Mouse (Mus musculus) brown adipose tissue, adult 24 weeks (tissue): Measurements from ENCODE around the gene Mrpl20. TPM values are rescaled to one million over a fixed set of nuclear protein-coding genes. Genes with fewer than 3 reads are reported as not detected.
A peak's percentile ranks its signal among the peaks of the same experiment; 100 is the strongest.

Experiments
- H3K27ac ChIP-seq: fragments of 200-500 bp; replicated peaks from 2 replicates; pipeline ENCODE4 v1.5.1; 2012; ENCODE audit warnings: low read depth, mild to moderate bottlenecking, low read length
- H3K4me1 ChIP-seq: fragments of 200-500 bp; 2 replicates; pipeline ENCODE4 v1.6.1; 2012; ENCODE audit warnings: low read length, mixed read lengths; ENCODE audit not compliant: control insufficient read depth, insufficient read depth, insufficient read length
- H3K4me3 ChIP-seq: fragments of 200-500 bp; 2 replicates; pipeline ENCODE4 v1.5.1; 2012; ENCODE audit warnings: low read depth, mild to moderate bottlenecking, low read length, moderate library complexity; ENCODE audit not compliant: insufficient read depth
- polyA plus RNA-seq: library from polyadenylated mRNA; stranded (reverse); fragments of >200 nt; gene quantifications from 2 replicates; pipeline ENCODE4 v1.2.4, GENCODE M21; 2012; ENCODE audit not compliant: missing spikeins, insufficient read depth, insufficient read length

Gene Mrpl20
- polyA plus RNA-seq, 1 experiment = 416 TPM

- H3K27ac ChIP-seq = no peak overlapping the region
- H3K4me1 ChIP-seq = no peaks in the 10 kb centered on the region
- H3K4me3 ChIP-seq = no peak overlapping the region
Measured at GRCm38 (mm10) chr4:155791240-155791933, 11.3 kb upstream of the Mrpl20 start.

- H3K4me1 ChIP-seq = no peaks in the 10 kb centered on the region
Measured at GRCm38 (mm10) chr4:155793730-155794129, 8.9 kb upstream of the Mrpl20 start.

DNA sequence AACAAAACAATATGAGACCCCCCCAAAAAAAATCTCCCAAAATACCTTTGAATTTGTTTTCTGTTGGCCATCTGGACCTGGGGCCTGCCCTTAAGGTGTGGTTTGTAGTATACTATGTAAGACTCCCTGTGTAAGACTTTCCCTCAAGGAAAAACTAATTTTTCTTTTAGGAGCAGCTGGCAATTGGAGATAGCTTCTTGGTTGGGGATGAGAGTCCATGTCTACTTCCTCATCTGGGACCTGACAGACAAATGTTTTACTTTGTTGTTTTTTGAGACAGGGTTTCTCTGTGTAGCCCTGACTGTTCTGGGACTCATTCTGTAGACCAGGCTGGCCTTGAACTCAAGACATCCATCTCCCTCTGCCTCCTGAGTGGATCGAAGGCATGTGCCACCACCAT lies 603 bp upstream of the Mrpl20 start:
- 0 out of 2 replicates have a peak, but pooled peaks cover 2% of the 10 kb centered on the region for H3K4me1 ChIP-seq
- H3K27ac ChIP-seq = no peak overlapping the region
- H3K4me3 ChIP-seq = no peak overlapping the region

More at GRCm38 (mm10) chr4:155793730-155794129, 8.9 kb upstream of the Mrpl20 start:
- Histone ChIP-seq H3K27ac (no peak overlapping the region), H3K4me3 (no peak overlapping the region)

DNA sequence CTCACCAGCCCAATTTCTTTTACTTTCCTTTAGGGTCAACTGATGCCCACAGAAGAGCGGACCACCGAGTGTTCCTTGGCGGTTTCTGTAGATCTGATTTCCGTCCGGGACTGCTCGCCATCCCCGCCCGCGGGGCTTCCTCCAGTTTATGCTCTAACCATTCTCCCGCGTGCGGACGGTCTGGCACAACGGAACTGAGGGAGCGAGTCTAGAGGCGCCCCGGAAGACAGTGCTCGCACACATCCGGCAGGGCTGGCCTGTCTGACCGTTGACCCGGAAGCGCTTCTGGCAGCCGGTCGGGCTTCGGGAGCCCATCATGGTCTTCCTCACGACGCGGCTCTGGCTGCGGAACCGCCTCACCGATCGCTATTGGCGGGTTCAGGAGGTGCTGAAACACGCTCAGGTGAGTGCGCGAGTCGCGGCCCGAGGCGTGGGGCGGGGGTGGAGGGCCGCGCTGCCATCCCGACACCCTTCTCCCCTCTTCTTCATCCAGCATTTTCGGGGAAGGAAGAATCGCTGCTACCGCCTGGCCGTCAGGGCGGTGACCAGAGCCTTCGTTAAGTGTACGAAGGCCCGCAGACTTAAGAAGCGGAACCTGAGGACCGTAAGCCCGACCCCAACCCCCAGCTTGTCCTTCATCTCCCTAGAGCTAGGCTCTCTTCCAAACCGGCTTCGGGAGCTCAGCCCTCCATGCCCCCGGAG lies 813 bp downstream of the Mrpl20 start:
- Histone ChIP-seq H3K4me3 (peak overlapping the region; percentile 96), H3K4me1 (0 out of 2 replicates have a peak, but pooled peaks cover 2% of the 10 kb centered on the region)

GRCm38 (mm10) chr4:155807841-155808240 lies 5.2 kb downstream of the Mrpl20 start:
- no peak overlapping the region for H3K4me3 ChIP-seq
- 0 out of 2 replicates have a peak, but pooled peaks cover under 1% of the 10 kb centered on the region for H3K4me1 ChIP-seq
- H3K27ac ChIP-seq = no peak overlapping the region

More for the DNA sequence above, 813 bp downstream of the Mrpl20 start:
- H3K27ac ChIP-seq = peak overlapping the region; percentile 77

- peaks cover 8% of the 10 kb centered on the region; the same call in 1 of the 2 replicates for H3K4me1 ChIP-seq
- H3K27ac ChIP-seq = peak within 1 kb of the TSS; percentile 99
- peak within 1 kb of the TSS; percentile 95 for H3K4me3 ChIP-seq
Measured at GRCm38 (mm10) chr4:155811929-155812664, 9.4 kb downstream of the Mrpl20 start, which contains the start of gene Ccnl2. Gene Ccnl2 (plus strand): TSS chr4:155812489.

DNA sequence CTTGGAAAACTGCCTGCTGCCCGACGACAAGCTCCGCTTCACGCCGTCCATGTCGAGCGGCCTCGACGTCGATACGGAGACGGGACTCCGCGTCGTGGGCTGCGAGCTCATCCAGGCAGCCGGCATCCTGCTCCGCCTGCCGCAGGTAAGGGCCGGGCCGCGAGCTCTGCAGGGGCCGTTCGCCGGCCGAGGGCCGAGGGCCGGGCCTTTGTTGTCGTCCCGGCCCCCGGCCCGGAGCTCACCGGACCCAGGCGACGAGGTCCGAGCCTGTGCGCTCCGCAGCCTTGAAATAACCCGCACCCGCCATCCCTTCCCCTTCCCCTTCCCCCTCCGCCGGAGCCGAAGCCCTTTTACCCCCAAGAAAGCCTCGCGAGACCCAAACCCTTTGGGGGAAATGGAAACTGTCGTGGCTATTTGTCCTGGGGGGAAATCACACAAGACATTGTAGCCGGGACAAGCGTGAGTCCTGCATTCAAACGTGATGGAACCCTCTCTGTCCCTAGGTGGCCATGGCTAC lies 10.0 kb downstream of the Mrpl20 start:
- H3K4me1 ChIP-seq = peaks cover 8% of the 10 kb centered on the region; the same call in 1 of the 2 replicates
- peak overlapping the region; percentile 95 for H3K4me3 ChIP-seq
- H3K27ac ChIP-seq = peak overlapping the region; percentile 90

DNA sequence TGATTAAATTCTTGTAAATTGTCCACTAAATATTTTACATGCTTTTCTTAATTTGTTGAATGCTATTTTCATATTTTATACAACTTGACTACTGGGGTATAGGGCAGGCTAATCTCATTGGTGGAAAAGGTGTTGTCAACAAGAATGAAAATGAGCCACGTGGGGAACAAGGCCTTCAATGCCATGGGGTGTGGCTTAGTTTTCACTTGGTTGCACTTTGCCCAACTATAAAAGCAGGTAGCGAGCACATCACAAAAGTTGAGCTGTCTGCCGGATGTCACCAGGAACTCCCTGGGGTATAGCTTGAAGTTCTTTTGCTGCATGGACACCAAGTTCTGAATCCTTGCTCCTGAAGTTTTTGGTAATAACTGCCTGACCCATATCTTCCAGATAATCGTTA lies 14.9 kb downstream of the Mrpl20 start:
- Histone ChIP-seq H3K27ac (no peak overlapping the region), H3K4me3 (no peak overlapping the region)

GRCm38 (mm10) chr4:155821025-155821424 lies 18.3 kb downstream of the Mrpl20 start:
- no peak overlapping the region for H3K27ac ChIP-seq
- H3K4me1 ChIP-seq = no peaks in the 10 kb centered on the region
- H3K4me3 ChIP-seq = no peak overlapping the region

More for the DNA sequence above, 14.9 kb downstream of the Mrpl20 start:
- H3K4me1 ChIP-seq = peaks cover 8% of the 10 kb centered on the region; the same call in 1 of the 2 replicates

DNA sequence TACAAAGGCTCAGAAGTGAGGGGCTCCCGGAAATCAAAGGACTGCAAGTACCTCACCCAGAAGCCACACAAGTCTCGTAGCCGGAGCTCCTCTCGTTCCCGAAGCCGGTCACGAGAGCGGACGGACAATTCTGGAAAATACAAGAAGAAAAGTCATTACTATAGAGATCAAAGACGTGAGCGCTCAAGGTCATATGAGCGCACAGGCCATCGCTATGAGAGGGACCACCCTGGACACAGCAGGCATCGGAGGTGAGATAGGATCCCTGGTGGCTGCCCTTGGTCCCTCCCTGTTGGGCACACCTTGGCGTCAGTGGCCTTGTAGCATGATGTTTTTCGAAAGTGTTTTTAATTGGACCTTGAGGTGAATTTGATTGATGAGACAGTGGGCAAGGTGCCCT lies 20.8 kb downstream of the Mrpl20 start:
- H3K4me3 ChIP-seq = no peak overlapping the region
- no peaks in the 10 kb centered on the region for H3K4me1 ChIP-seq
- no peak overlapping the region for H3K27ac ChIP-seq

DNA sequence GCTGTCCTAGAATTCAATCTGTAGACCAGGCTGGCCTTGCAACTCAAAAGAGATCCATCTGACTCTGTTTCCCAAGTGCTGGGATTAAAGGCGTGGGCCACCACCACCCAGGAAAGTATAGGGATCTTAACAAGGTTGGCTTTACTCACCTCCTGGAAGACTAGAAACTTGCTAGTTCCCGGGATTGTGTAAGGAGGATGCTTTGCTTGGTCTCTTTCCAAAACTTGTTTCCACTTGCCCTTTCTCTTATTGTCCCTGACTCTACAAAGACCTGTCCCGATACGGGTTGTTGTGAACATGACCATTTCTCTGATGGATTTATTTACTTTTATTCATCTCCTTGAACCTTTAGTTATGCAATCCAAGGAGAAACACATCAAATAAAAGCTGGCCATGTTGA lies 27.2 kb downstream of the Mrpl20 start:
- Histone ChIP-seq H3K4me1 (peaks cover 10% of the 10 kb centered on the region), H3K4me3 (no peak overlapping the region), H3K27ac (no peak overlapping the region)

DNA sequence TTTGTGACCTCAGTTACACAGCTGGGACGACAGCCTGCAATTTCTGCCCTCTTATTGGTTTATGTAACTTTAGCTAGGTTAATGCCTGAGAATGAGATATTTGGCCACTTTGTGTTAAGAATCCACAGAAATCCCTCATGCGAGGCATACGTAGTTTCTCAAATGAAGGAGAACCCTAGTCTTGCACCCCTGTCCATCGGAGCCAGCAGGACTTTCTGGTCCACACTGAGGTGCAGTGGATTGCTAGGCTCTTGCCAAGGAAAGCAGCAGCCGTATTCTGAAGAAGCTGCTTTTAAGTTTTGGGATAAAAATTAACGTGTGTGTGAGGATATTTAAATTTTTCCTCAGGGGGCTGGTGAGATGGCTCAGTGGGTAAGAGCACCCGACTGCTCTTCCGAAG lies 27.9 kb downstream of the Mrpl20 start:
- no peak overlapping the region for H3K27ac ChIP-seq
- peaks cover 10% of the 10 kb centered on the region for H3K4me1 ChIP-seq
- 0 out of 2 replicates have a peak overlapping the region, but pooled peaks have one; percentile 8 for H3K4me3 ChIP-seq

- H3K27ac ChIP-seq = peak within 1 kb of the TSS; percentile 77
- peak within 1 kb of the TSS; percentile 80 for H3K4me3 ChIP-seq
- H3K4me1 ChIP-seq = peaks cover 10% of the 10 kb centered on the region
Measured at GRCm38 (mm10) chr4:155831205-155831766, 28.6 kb downstream of the Mrpl20 start, which contains the start of gene Aurkaip1. Gene Aurkaip1 (plus strand): TSS chr4:155831272.

DNA sequence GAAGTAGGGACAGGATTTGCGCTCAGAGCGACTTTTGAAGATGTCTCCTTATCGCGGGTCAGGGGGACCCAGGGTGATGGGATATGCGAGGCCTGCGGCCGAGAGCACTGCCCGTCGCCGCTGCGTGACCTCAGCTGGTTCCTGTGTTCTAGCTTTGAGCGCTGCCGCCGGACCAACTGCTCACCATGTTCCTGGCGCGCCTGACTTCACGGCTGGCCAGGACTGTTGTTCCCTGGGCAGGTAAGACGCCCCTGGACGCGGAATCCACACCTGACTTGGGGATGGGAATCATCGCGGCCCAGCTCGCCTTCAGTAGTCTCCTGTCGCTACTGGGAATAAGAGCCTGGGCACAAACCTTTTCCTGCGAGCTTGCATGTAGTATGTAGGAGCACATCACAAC lies 29.2 kb downstream of the Mrpl20 start:
- Histone ChIP-seq H3K27ac (peak overlapping the region; percentile 77), H3K4me3 (peak overlapping the region; percentile 80), H3K4me1 (peaks cover 10% of the 10 kb centered on the region)
